Mouse (Mus musculus): ENCODE measurements around the gene Tnfrsf1b. TPM values are rescaled to one million over a fixed set of nuclear protein-coding genes. Genes with fewer than 3 reads are reported as not detected.

Gene Tnfrsf1b
- total and polyA plus RNA-seq, 3 experiments, result 11.4 to 21.6 (median 14.9) TPM

DNA sequence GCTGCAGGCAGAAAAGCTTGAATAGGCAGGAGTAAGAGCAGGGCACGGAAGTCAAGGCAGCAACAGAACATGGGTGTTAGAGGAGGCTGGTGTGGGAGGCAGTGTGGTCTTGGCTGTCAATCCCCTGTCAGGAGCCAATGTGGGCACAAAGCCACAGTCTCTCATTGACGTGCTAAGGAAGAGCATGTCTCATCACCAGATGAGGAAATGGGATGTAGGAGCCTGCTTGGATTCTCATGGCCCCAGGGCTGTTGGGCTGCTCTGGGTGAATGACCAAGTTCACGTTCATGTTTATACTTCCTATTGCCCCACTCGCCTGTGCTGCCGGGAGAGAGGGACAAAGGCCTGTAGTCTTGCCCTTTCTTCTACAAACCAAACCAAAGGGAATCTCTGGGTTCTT is 28.8 kb downstream of the Tnfrsf1b start:
- in situ Hi-C loops (cut with MboI; ENCODE audit: low pct_ligation_motif_present, low pct_unique_long_range_greater_than_20kb, low sequenced_read_pairs), result loop anchor here (5.0 kb wide), 1 partner anchor 64 kb away; no protein-coding TSS in a partner anchor
- DNase-seq (ENCODE audit: extremely low read depth), result no peak
- dilution Hi-C loops (cut with MboI; ENCODE audit: extremely low pct_ligation_motif_present, extremely low pct_unique_long_range_greater_than_20kb, low sequenced_read_pairs), result no loop called here
- TF ChIP-seq ZC3H11A (IDR thresholded peaks at IDR 0.05; ENCODE audit: low read depth, low read length) (no peak), SMC3 (IDR thresholded peaks at IDR 0.05; ENCODE audit: low read depth, low read length) (no peak), ELF1 (IDR thresholded peaks at IDR 0.05; ENCODE audit: low read depth, low read length) (no peak), HCFC1 (IDR thresholded peaks at IDR 0.05; ENCODE audit: low read depth, low read length) (no peak), PAX5 (IDR thresholded peaks at IDR 0.05; ENCODE audit: low read length) (no peak), MEF2A (IDR thresholded peaks at IDR 0.05; ENCODE audit: borderline replicate concordance, low read depth, low read length) (no peak), JUN (IDR thresholded peaks at IDR 0.05; ENCODE audit: insufficient read depth, low read depth, low read length) (no peak), MAX (IDR thresholded peaks at IDR 0.05; ENCODE audit: low read length) (no peak), NRF1 (IDR thresholded peaks at IDR 0.05; ENCODE audit: low read depth, low read length) (no peak)
- H3K4me3 ChIP-seq (replicated peaks in 1 of 3; ENCODE audit: low read depth in 2 of 3, low read length in 2 of 3, poor library complexity in 1 of 3), result no peak overlapping the region
- no peak overlapping the region for H3K27ac ChIP-seq (ENCODE audit: insufficient read depth, low read depth)
- no peak overlapping the region for H3K9ac ChIP-seq (ENCODE audit: insufficient read depth, low read depth)
- H3K4me2 ChIP-seq (ENCODE audit: insufficient read depth, low read depth, poor library complexity, severe bottlenecking), result no peak overlapping the region
- peaks cover 22 to 38% of the 10 kb centered on the region in 2 experiments for H3K4me1 ChIP-seq (ENCODE audit: control insufficient read depth in 1 of 2, insufficient read depth in 2 of 2)
- H3K79me2 ChIP-seq (replicated peaks; ENCODE audit: control insufficient read depth, extremely low read depth, insufficient read depth, poor library complexity, severe bottlenecking), result no peaks in the 10 kb centered on the region
- H3K9me3 ChIP-seq (replicated peaks; ENCODE audit: low read length), result no peaks in the 10 kb centered on the region
- no peaks in the 10 kb centered on the region for H3K27me3 ChIP-seq (replicated peaks)
- H3K36me3 ChIP-seq (replicated peaks in 1 of 2; ENCODE audit: control insufficient read depth in 1 of 2, insufficient read depth in 1 of 2, low read length in 1 of 2), result peaks cover 52 to 96% of the 10 kb centered on the region in 2 experiments

DNA sequence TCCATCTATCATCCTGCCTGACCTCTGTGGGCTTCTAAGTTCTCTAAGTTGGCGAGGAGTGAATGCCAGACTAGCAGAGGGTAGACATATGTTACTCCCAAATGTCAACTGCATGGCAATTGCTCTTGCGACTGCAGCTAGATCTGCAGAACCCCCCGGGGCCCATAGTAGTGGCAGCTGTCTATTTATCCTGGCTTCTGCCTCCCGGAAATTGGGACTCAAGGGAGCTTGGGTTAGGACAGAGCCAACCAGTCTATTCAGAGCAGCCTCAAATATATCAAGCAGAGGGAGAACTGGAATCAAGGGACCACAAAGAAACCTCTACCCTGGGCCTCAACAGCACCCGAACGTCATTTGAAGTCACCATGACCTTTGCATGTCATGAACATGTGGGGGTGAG is 29.6 kb downstream of the Tnfrsf1b start:
- DNase-seq (ENCODE audit: extremely low read depth), result no peak
- H3K9ac ChIP-seq (ENCODE audit: insufficient read depth, low read depth), result no peak overlapping the region
- peaks cover 19 to 30% of the 10 kb centered on the region in 2 experiments for H3K4me1 ChIP-seq (ENCODE audit: control insufficient read depth in 1 of 2, insufficient read depth in 2 of 2)
- no peak overlapping the region for H3K4me3 ChIP-seq (replicated peaks in 1 of 3; ENCODE audit: low read depth in 2 of 3, low read length in 2 of 3, poor library complexity in 1 of 3)
- dilution Hi-C loops (cut with MboI; ENCODE audit: extremely low pct_ligation_motif_present, extremely low pct_unique_long_range_greater_than_20kb, low sequenced_read_pairs), result no loop called here
- no peaks in the 10 kb centered on the region for H3K9me3 ChIP-seq (replicated peaks; ENCODE audit: low read length)
- no peak overlapping the region for H3K27ac ChIP-seq (ENCODE audit: insufficient read depth, low read depth)
- TF ChIP-seq MAX (IDR thresholded peaks at IDR 0.05; ENCODE audit: low read length) (no peak), CTCF (conservative IDR thresholded peaks at IDR 0.05 in 1 of 2, IDR thresholded peaks at IDR 0.05 in 1 of 2; ENCODE audit: low read depth in 2 of 2, low read length in 2 of 2) (no peak), JUN (IDR thresholded peaks at IDR 0.05; ENCODE audit: insufficient read depth, low read depth, low read length) (no peak), TBP (conservative IDR thresholded peaks at IDR 0.05; ENCODE audit: low read depth, low read length) (no peak), MYC (IDR thresholded peaks at IDR 0.05; ENCODE audit: low read depth, low read length) (no peak), JUND (conservative IDR thresholded peaks at IDR 0.05; ENCODE audit: low read depth, low read length) (no peak)
- H3K4me2 ChIP-seq (ENCODE audit: insufficient read depth, low read depth, poor library complexity, severe bottlenecking), result no peak overlapping the region
- H3K79me2 ChIP-seq (replicated peaks; ENCODE audit: control insufficient read depth, extremely low read depth, insufficient read depth, poor library complexity, severe bottlenecking), result no peaks in the 10 kb centered on the region
- in situ Hi-C loops (cut with MboI; ENCODE audit: low pct_ligation_motif_present, low pct_unique_long_range_greater_than_20kb, low sequenced_read_pairs), result loop anchor here (5.0 kb wide), 1 partner anchor 65 kb away; no protein-coding TSS in a partner anchor
- H3K27me3 ChIP-seq (replicated peaks), result no peaks in the 10 kb centered on the region
- peaks cover 44 to 88% of the 10 kb centered on the region in 2 experiments for H3K36me3 ChIP-seq (replicated peaks in 1 of 2; ENCODE audit: control insufficient read depth in 1 of 2, insufficient read depth in 1 of 2, low read length in 1 of 2)

DNA sequence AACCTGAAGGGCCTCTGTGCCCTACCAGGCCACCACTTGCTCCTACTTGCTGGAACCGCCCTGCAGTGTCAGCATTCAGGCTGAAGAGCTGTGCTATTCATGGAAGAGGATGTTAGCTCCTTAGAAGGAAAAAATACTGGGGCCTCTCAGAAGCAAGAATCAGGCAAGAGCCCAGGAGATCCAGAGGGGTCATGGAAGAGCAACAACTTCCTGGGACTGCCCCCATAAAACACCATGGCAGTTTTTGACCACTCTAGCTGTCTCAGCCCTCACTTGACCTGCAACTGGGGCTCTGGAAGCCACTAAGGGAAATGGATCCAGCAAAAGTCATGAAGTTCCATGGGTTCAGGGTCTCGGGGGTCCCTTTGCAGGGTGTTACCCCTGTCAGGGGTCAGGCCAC is 31.3 kb downstream of the Tnfrsf1b start:
- dilution Hi-C loops (cut with MboI; ENCODE audit: extremely low pct_ligation_motif_present, extremely low pct_unique_long_range_greater_than_20kb, low sequenced_read_pairs) (no loop called here), in situ Hi-C loops (cut with MboI; ENCODE audit: low pct_ligation_motif_present, low pct_unique_long_range_greater_than_20kb, low sequenced_read_pairs) (loop anchor here (5.0 kb wide), 1 partner anchor 67 kb away; no protein-coding TSS in a partner anchor)
- H3K27me3 ChIP-seq (replicated peaks), result no peaks in the 10 kb centered on the region
- no peaks in the 10 kb centered on the region for H3K79me2 ChIP-seq (replicated peaks; ENCODE audit: control insufficient read depth, extremely low read depth, insufficient read depth, poor library complexity, severe bottlenecking)
- H3K4me2 ChIP-seq (ENCODE audit: insufficient read depth, low read depth, poor library complexity, severe bottlenecking), result no peak overlapping the region
- no peak overlapping the region for H3K4me3 ChIP-seq (replicated peaks in 1 of 3; ENCODE audit: low read depth in 2 of 3, low read length in 2 of 3, poor library complexity in 1 of 3)
- H3K36me3 ChIP-seq (replicated peaks in 1 of 2; ENCODE audit: control insufficient read depth in 1 of 2, insufficient read depth in 1 of 2, low read length in 1 of 2), result peaks cover 44 to 74% of the 10 kb centered on the region in 2 experiments
- no peak for DNase-seq (ENCODE audit: extremely low read depth)
- no peaks in the 10 kb centered on the region for H3K9me3 ChIP-seq (replicated peaks; ENCODE audit: low read length)
- no peak overlapping the region for H3K9ac ChIP-seq (ENCODE audit: insufficient read depth, low read depth)
- TF ChIP-seq RCOR1 (conservative IDR thresholded peaks at IDR 0.05; ENCODE audit: low read depth, low read length), result no peak
- no peak for TF ChIP-seq CTCF (conservative IDR thresholded peaks at IDR 0.05 in 1 of 2, IDR thresholded peaks at IDR 0.05 in 1 of 2; ENCODE audit: low read depth in 2 of 2, low read length in 2 of 2)
- TF ChIP-seq MAX (IDR thresholded peaks at IDR 0.05; ENCODE audit: low read length), result no peak
- no peak for TF ChIP-seq MEF2A (IDR thresholded peaks at IDR 0.05; ENCODE audit: borderline replicate concordance, low read depth, low read length)
- no peak for TF ChIP-seq GABPA (IDR thresholded peaks at IDR 0.05; ENCODE audit: insufficient replicate concordance, low read depth, low read length)
- TF ChIP-seq USF1 (IDR thresholded peaks at IDR 0.05; ENCODE audit: low read depth, low read length), result no peak
- no peak for TF ChIP-seq EP300 (IDR thresholded peaks at IDR 0.05; ENCODE audit: low read length)
- no peak for TF ChIP-seq ELF1 (IDR thresholded peaks at IDR 0.05; ENCODE audit: low read depth, low read length)
- TF ChIP-seq ZNF384 (IDR thresholded peaks at IDR 0.05; ENCODE audit: low read depth, low read length), result no peak
- no peak for TF ChIP-seq BHLHE40 (IDR thresholded peaks at IDR 0.05; ENCODE audit: low read depth, low read length)
- no peak for TF ChIP-seq MXI1 (IDR thresholded peaks at IDR 0.05; ENCODE audit: low read depth, low read length)
- TF ChIP-seq NRF1 (IDR thresholded peaks at IDR 0.05; ENCODE audit: low read depth, low read length), result no peak
- no peak overlapping the region for H3K27ac ChIP-seq (ENCODE audit: insufficient read depth, low read depth)
- peaks cover 7 to 28% of the 10 kb centered on the region in 2 experiments; a peak in 3 of 4 replicates for H3K4me1 ChIP-seq (ENCODE audit: control insufficient read depth in 1 of 2, insufficient read depth in 2 of 2)
